Mouse (Mus musculus) lung, adult 2 months (tissue): ENCODE measurements around the gene Fam50a.

ENCODE experiments used
- CTCF ChIP-seq: fragments of 200-500 bp; IDR thresholded peaks from 2 replicates; pipeline ENCODE4 v1.5.1; 2011; ENCODE audit warnings: mild to moderate bottlenecking, low read length, control low read depth; ENCODE audit not compliant: insufficient read depth
- POLR2A ChIP-seq: fragments of 200-500 bp; IDR thresholded peaks from 2 replicates; pipeline ENCODE4 v1.6.1; 2011; ENCODE audit warnings: low read depth, mild to moderate bottlenecking, control low read depth, low read length, borderline replicate concordance; ENCODE audit errors: extremely low read depth

- TF ChIP-seq CTCF (no peak), POLR2A (no peak)
These were observed 16.4 kb downstream of the Fam50a start for GRCm38 (mm10) chrX:74329215-74329671.
